Mouse (Mus musculus) megakaryocyte-erythroid progenitor cell, adult 5-6 weeks (primary cell): Measurements from ENCODE around the gene Plekhg2. TPM values are rescaled to one million over a fixed set of nuclear protein-coding genes. Genes with fewer than 3 reads are reported as not detected.
"Not testable (repeated sequence)": the region's sequence is repeated elsewhere in the genome, so short reads cannot be mapped to it uniquely, and the experiment has no call there.

Experiments
- ATAC-seq: replicated peaks from 2 replicates; pipeline ENCODE4 v1.8.0; 2016; ENCODE audit warnings: mild to moderate bottlenecking, inconsistent platforms; ENCODE audit not compliant: severe bottlenecking, poor library complexity, low FRiP score, low TSS enrichment
- total RNA-seq, 2 experiments: library from RNA; stranded (forward) in 1 of 2; stranded (reverse) in 1 of 2; fragments of 200-1000, 215-1000 nt in 1 of 2; fragments of >200 nt in 1 of 2; fragmentation: Nextera tagmentation in 1 of 2; gene quantifications; 2 replicates each; pipeline ENCODE4 v1.2.3; 2014 to 2017

The Plekhg2 gene
- 4.1 and 7.7 TPM in 2 replicates for total RNA-seq (2014; fragmentation: Nextera tagmentation)
- total RNA-seq (2017), result 0.19 and 2.3 TPM in 2 replicates

- ATAC-seq, result peak; percentile 76
Observed at GRCm38 (mm10) chr7:28372251-28373108, at the start of gene Plekhg2. Gene Plekhg2, minus strand, starts transcription at chr7:28372599.

DNA sequence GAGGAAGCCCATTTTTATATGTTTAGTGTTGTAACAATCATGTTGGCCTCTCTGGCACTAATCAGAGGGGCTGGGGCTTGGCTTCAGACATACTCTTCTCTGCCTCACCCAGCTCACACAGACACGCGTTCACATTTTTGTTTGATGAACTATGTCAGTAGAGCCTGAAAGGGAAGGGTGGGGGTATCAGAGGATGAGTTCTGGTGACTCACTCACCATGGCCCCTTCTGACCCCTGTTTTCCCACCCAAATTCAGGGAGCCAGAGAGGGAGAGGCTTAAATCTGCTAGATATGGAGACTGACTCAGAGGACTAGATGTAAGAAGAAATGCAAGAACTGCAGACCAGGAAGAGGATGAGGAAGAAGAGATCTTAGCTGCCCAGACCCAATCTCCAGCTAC, 47.0 kb upstream of the Plekhg2 start:
- no peak for ATAC-seq

- ATAC-seq, result no peak
Observed at GRCm38 (mm10) chr7:28418096-28418670, 45.8 kb upstream of the Plekhg2 start.

GRCm38 (mm10) chr7:28417368-28417767, 45.0 kb upstream of the Plekhg2 start:
- no peak for ATAC-seq

DNA sequence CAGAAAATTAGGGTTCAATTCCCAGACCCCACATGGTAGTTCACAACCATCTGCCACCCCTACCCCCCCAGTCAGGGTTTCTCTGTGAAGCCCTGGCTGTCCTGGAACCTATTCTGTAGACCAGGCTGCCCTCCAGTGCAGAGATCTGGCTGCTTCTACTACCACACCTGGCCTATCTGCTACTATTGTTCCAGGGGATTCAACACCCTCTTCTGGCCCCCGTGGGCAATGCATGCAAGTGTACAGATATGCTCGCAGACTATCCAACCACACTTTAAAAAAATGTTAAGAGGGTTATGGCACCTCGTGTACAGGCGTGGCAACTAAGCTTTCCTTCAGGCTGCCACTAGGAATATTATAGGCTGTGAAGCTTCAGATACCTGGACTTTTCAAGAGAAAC, 40.4 kb upstream of the Plekhg2 start:
- 0 out of 2 replicates have a peak, but pooled peaks have one; percentile 48 for ATAC-seq

DNA sequence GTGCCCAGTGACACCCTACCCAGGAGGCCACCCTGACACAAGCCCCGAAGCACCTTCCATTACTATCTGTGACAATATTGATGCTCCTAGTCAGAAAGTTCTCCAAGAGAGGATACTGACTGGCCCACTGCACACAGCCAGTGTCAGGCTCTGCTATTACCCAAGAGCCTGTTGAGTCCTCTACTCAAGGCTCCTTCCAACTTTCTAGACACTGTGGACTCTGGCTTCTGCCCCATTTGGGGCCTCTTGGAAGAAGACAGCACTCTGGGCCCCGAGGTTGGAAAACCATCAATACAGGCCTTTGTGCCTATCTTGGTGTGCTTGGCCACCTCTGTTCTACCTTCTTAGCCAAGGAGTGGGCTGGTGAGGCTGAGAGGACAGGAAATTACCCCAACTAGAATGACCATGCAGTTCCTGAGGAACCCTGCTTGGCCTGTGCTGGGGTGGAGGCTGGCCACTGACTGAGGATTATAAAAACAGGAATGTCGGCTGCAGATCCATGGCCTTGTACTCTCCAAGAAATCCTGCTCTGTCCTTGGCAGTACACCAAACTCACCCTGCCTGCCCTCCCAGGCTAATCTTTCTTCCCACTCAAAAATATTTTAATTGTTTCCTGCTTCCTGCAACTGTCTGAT, 38.6 kb upstream of the Plekhg2 start:
- ATAC-seq, result no peak

GRCm38 (mm10) chr7:28401942-28402341, 29.5 kb upstream of the Plekhg2 start:
- no peak for ATAC-seq

- no peak for ATAC-seq
Observed at GRCm38 (mm10) chr7:28401030-28401429, 28.6 kb upstream of the Plekhg2 start.

GRCm38 (mm10) chr7:28398696-28399340, 26.4 kb upstream of the Plekhg2 start:
- no peak for ATAC-seq

DNA sequence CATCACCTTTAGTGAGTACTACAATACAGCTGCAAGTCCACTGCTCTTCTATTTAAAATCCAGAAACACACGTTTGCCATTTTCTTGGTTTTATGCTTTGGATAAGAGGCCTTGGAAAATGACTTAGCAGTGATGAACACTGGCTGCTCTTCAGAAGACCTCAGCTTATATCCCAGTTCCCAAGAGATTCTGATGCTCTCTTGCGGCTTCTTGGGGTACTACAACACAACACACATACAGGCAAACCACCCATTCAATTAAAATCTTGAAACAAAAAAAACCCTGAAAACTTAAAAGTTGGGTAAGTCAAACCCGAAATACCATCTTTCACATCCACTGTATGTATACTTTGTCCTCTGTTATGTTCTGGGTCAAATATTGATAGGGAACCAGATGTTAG, 25.6 kb upstream of the Plekhg2 start:
- no peak for ATAC-seq

DNA sequence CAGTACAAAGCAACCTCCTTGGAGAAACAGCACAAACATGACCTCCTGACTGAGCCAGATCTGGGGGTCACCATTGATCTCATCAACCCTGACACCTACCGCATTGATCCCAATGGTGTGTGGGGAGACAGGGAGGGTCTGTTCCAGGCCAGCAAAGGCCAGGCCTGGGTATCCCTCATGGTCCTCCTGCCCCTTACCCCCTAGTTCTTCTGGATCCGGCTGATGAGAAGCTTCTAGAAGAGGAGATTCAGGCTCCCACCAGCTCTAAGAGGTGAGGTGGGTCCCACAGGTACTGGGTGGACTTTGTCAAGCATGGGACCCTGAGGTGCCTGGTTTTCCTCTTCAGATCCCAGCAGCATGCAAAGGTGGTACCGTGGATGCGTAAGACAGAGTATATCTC, 23.0 kb upstream of the Plekhg2 start:
- ATAC-seq, result no peak

DNA sequence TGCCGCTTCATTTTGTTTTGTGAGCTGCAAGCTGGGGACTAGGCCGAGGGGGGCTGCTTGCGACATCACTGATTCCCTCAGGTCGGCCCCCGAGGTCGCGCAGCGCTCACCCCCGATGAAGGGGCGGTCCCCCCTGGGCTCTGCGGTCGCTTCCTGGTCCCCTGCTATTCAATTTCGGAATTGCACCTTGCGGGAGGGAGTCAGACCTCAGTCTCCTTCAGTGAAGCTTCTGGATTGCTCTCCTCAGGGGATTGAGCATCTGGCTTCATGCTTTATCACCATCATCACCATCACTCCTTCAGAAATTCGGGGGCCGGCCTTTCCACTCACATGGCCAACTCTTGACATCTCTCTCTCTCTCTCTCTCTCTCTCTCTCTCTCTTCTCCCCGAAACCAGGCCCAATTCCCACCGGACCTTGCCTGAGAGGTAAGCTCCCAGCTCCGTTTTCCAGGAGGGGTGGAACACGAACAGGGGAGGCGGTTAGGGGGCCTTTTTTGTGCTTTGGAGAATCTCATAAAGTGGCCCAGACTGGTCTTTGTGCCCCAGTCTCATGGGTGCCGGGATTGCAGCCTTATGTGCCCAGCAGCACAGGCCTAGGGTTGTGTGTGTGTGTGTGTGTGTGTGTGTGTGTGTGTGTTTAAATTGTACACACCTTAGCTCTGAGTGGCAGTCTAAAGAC, 21.0 kb upstream of the Plekhg2 start:
- no peak for ATAC-seq

DNA sequence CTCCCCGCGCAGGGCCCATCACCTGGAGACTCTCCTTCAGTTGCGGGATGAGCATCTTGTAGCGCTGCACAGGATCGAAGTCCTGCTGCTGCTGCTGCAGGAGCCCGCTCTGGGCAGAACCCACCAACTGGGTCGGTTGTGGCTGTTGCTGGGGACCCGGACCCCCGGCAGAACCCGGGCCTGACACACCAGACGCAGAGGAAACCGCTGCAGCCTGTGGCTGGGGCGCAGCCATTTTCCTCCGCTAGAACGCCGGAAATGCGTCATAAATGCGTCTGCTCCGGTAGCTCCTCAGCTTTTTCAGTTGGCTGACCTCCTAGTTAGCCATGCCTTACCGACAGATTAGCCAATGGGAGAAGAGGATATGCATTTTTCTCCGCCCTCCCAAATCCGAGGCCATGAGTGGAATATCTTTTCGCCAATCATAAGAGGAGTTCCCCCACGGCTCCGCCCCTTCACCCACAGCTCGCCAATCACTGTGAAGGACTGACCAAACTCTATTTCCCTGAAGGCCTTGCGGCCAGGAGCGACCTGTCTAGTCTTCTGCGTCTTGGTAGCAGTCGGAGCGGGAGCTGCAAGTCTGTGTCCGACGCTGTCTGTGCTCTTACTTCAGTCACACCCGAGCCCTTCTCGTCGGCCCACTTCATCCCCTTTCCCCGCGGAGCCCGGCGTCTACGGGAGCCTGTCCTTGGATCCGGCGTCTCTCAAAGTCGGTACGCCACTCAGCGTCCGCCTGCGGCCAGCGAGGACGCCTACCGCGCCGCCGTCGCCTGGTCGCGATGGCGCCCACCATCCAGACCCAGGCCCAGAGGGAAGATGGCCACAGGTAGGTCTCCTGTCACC, 20.3 kb upstream of the Plekhg2 start, which contains the start of the genes Med29 and Paf1:
Gene Med29 (minus strand): TSS at position 280 of the 843 bp plus-strand sequence.
Gene Paf1 (plus strand): TSS at position 523 of the 843 bp plus-strand sequence.
- peak; percentile 99 for ATAC-seq

- no peak for ATAC-seq
Observed at GRCm38 (mm10) chr7:28390331-28390730, 17.9 kb upstream of the Plekhg2 start.

DNA sequence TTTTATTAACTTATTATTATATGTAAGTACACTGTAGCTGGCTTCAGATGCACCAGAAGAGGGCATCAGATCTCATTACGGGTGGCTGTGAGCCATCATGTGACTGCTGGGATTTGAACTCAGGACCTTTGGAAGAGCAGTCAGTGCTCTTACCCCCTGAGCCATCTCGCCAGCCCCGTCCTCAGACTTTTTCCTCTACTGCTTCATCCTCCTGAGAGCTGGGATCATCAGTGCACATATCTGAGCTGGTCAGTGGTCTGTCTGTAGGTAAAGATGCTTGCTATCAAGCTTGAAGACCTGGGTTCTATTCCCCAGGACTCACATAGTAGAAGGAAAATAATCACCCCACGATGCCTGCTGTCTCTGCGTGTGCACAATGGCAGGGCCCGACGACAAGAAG, 15.0 kb upstream of the Plekhg2 start:
- not testable (repeated sequence) for ATAC-seq

- ATAC-seq, result not testable (repeated sequence)
Observed at GRCm38 (mm10) chr7:28386877-28387276, 14.5 kb upstream of the Plekhg2 start.

DNA sequence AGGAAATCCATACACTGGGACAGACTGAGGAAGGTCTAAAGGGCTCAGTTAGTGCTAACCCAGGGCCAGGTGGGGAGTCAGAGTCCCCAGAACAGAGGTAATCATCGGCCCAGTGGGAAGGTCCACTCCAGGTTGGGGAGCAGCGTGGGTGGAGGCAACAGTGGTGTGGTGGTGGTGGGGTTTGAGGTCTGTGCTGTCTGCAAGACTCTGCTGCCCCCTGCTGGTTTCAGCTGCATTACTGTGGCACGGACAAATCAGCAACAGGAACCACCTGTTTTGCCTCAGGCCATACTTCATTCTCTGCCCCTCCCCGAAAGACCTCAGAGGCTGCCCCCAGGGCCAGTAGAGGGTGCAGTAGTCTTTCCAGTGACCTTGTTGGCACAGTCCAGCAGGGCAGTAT, 14.1 kb upstream of the Plekhg2 start:
- ATAC-seq, result peak; percentile 61

DNA sequence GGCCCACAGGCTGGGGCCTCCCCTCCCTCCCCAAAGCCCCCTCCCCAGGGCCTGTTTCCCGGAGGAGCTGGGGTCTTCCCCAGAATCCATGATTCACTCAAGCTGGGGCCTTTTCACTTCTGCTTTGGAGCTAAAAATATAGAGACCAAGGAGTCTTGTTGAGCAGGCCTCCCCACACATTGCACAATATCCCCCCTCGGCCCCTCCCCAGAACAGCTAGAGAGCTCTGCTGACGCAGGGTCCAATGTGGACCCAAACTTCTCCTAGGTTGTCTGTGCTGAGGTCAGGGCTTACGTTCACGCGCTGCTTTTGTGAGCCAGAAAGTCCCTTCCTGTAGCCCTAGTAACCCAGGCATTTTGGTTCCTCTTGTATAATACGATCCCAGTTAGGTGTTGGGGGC, 13.6 kb upstream of the Plekhg2 start:
- no peak for ATAC-seq
